Mouse (Mus musculus) intestine, embryonic 14.5 days (tissue): Measurements from ENCODE around the gene H2-M9. TPM values are rescaled to one million over a fixed set of nuclear protein-coding genes. Genes with fewer than 3 reads are reported as not detected.

ENCODE experiments used
- ATAC-seq: fragments of 200-750 bp; cut with Nextera tagmentation; replicated peaks from 2 replicates; pipeline ENCODE4 v1.8.0; 2017; ENCODE audit warnings: low read depth, moderate number of reproducible peaks, moderate TSS enrichment, moderate library complexity; ENCODE audit not compliant: low FRiP score, low TSS enrichment
- DNase-seq: peaks from one replicate; pipeline ENCODE4 v3.0.0-alpha.2; 2018; ENCODE audit warnings: low spot score
- H3K27ac ChIP-seq: fragments of 300-500 bp; sonication (generic); 2 replicates; pipeline ENCODE4 v1.5.1; 2014; ENCODE audit warnings: low read depth, mild to moderate bottlenecking, control low read depth
- H3K27me3 ChIP-seq: fragments of 300-500 bp; sonication (generic); replicated peaks from 2 replicates; pipeline ENCODE4 v1.6.1; 2014; ENCODE audit warnings: low read length, control low read depth; ENCODE audit not compliant: control insufficient read depth, insufficient read depth
- H3K36me3 ChIP-seq: fragments of 300-500 bp; sonication (generic); 2 replicates; pipeline ENCODE4 v1.6.1; 2014; ENCODE audit warnings: low read length, control low read depth; ENCODE audit not compliant: control insufficient read depth, insufficient read depth
- H3K4me1 ChIP-seq: fragments of 300-500 bp; sonication (generic); replicated peaks from 2 replicates; pipeline ENCODE4 v1.6.1; 2014; ENCODE audit warnings: low read length, control low read depth, mixed read lengths; ENCODE audit not compliant: control insufficient read depth, insufficient read depth
- H3K4me2 ChIP-seq: fragments of 300-500 bp; sonication (generic); 2 replicates; pipeline ENCODE4 v1.6.1; 2014; ENCODE audit warnings: low read length
- H3K4me3 ChIP-seq: fragments of 300-500 bp; sonication (generic); 2 replicates; pipeline ENCODE4 v1.5.1; 2014; ENCODE audit warnings: low read depth, low read length, control low read depth, mixed read lengths
- H3K9ac ChIP-seq: fragments of 300-500 bp; sonication (generic); 2 replicates; pipeline ENCODE4 v1.6.1; 2014; ENCODE audit warnings: mild to moderate bottlenecking, low read length
- H3K9me3 ChIP-seq: fragments of 300-500 bp; sonication (generic); 2 replicates; pipeline ENCODE4 v1.6.1; 2016; ENCODE audit warnings: low read length, control low read depth; ENCODE audit not compliant: control insufficient read depth
- WGBS: fragments of 180-500 bp; shearing (Covaris S2); extraction: QIAGEN DNeasy Blood & Tissue Kit; methylation state at CpG from one replicate; pipeline ENCODE4 v1.1.7; 2014; 5-methylcytosine and 5-hydroxymethylcytosine counted together
- polyA plus RNA-seq: library from polyadenylated mRNA; unstranded; fragments of >200 nt; fragmentation: Nextera tagmentation; extraction: Ambion mirVana; gene quantifications from 2 replicates; pipeline ENCODE4 v1.2.1, GENCODE M21; 2014

Gene H2-M9
- not detected in 2 replicates for polyA plus RNA-seq

- WGBS: 89% methylated on average over 3 of the region's 3 CpGs
- no peak for ATAC-seq
- no peak for DNase-seq
- H3K9me3 ChIP-seq: no peaks in the 10 kb centered on the region
- no peak within 1 kb of the TSS for H3K9ac ChIP-seq
- no peaks in the 10 kb centered on the region for H3K27me3 ChIP-seq
- no peak within 1 kb of the TSS for H3K4me3 ChIP-seq
- H3K36me3 ChIP-seq: no peaks in the 10 kb centered on the region
- no peak within 1 kb of the TSS for H3K27ac ChIP-seq
- no peaks in the 10 kb centered on the region for H3K4me1 ChIP-seq
- H3K4me2 ChIP-seq: no peak within 1 kb of the TSS
These were observed at the start of gene H2-M9 for GRCm38 (mm10) chr17:36642566-36642965. Gene H2-M9, minus strand, starts transcription at chr17:36642666.

DNA sequence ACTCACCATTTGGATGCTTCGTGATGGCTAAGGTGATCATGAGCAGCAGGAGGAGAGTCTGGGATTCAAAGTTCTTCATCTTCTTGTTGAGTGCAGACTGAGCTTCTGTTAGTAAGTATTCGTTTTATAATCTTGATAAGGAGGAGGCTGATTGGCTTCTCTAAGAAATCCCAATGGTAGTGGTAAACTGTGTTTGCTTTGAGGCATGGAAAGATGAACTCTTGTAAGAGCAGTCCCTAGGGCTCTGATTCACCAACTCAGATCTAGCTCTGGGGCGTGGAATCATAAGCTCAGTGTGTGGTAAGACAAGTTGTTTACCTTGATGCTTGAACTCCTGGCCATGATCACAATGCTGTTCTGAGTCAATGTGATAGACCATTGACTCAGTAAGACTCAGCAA is 29.7 kb upstream of the H2-M9 start, which contains the start of gene H2-M1:
Gene H2-M1 (minus strand): TSS at position 101 of the 400 bp plus-strand sequence.
- Histone ChIP-seq H3K4me3 (no peak within 1 kb of the TSS), H3K9ac (no peak within 1 kb of the TSS), H3K9me3 (no peaks in the 10 kb centered on the region), H3K4me1 (no peaks in the 10 kb centered on the region), H3K27me3 (no peaks in the 10 kb centered on the region), H3K27ac (no peak within 1 kb of the TSS), H3K4me2 (no peak within 1 kb of the TSS), H3K36me3 (no peaks in the 10 kb centered on the region)
- 76% methylated on average over 3 of the region's 3 CpGs for WGBS
- no peak for ATAC-seq
- no peak for DNase-seq

Other genes starting within 250 kb of the H2-M9 start
- not detected in 2 replicates for gene H2-M10.4, start 180.3 kb downstream of the H2-M9 start, polyA plus RNA-seq
- gene H2-M11, start 95.6 kb downstream of the H2-M9 start, polyA plus RNA-seq: not detected in 2 replicates
- gene H2-M1, start 29.6 kb upstream of the H2-M9 start, polyA plus RNA-seq: not detected in 2 replicates
- not detected in 2 replicates for gene H2-M10.5, start 130.2 kb upstream of the H2-M9 start, polyA plus RNA-seq
- gene H2-M10.6, start 169.5 kb upstream of the H2-M9 start, polyA plus RNA-seq: not detected in 2 replicates
- gene Trim26, start 194.5 kb upstream of the H2-M9 start, polyA plus RNA-seq: 40.0 and 41.9 TPM in 2 replicates
- 1.2 and 1.3 TPM in 2 replicates for gene Trim15, start 224.5 kb upstream of the H2-M9 start, polyA plus RNA-seq
- gene Trim10, start 226.9 kb upstream of the H2-M9 start, polyA plus RNA-seq: 0.97 and 1.6 TPM in 2 replicates
- gene Trim40, start 247.5 kb upstream of the H2-M9 start, polyA plus RNA-seq: 0.11 and 0.78 TPM in 2 replicates